Mouse (Mus musculus): ENCODE data around the gene Slc44a1. TPM values are rescaled to one million over a fixed set of nuclear protein-coding genes. Genes with fewer than 3 reads are reported as not detected.
A peak's percentile ranks its signal among the peaks of the same experiment; 100 is the strongest.

Gene Slc44a1
- polyA plus RNA-seq (2016; fragmentation: Nextera tagmentation; extraction: Ambion mirVana), result 21.4 and 22.0 TPM in 2 replicates

DNA sequence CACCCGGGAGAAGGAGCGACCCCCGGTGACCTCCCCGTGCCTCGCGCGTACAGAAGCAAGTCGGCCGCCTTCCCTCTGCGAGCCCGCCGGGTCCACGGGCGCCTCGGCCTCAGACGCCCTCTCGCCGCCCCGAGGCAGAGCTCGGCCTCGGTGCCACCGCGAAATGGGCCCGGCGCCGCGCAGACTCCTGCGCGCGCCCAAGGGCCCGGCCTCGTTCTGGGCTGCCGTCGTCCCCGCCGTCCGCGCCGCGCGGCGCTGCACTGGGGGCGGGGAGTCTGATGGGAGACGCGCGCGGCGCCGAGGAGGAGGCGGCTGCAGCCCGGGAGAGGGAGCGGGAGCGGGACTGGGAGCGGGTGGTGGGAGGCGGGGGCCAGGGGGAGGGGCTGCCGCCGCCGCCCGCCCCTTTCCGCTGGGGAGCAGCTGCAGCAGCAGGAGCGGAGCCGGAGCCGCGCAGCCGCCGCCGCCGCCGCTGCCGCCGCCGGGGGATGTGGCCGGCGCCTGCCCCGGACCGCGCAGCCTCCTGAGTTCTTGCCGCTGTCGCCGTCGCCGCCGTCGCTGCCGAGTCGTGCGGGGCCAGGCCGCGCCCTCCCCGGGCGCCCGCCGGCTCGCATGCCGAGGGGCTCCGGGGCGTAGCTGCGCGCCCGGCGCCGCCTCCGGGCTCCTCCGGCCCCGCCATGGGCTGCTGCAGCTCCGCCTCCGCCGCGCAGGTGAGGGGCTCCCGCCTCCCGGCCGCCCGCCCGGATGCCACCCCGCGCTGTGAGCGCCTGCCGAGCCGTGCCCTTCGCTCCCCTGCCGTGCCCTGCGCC, at the start of gene Slc44a1:
TSS of gene Slc44a1 (plus strand) at position 404 of the 806 bp plus-strand sequence.
- peaks cover 8% of the 10 kb centered on the region; the same call in 1 of the 2 replicates for H3K27me3 ChIP-seq
- H3K36me3 ChIP-seq, result no peaks in the 10 kb centered on the region
- peaks cover 25% of the 10 kb centered on the region for H3K4me1 ChIP-seq
- under 1% methylated on average over 86 of the region's 122 CpGs for WGBS
- H3K9me3 ChIP-seq (replicated peaks), result no peaks in the 10 kb centered on the region
- peak within 1 kb of the TSS; percentile 86 for H3K4me3 ChIP-seq
- H3K27ac ChIP-seq, result peak within 1 kb of the TSS; percentile 81
- H3K4me2 ChIP-seq (replicated peaks), result peak within 1 kb of the TSS; percentile 99
- peak; percentile 97 for ATAC-seq (ENCODE audit: low FRiP score)
- H3K9ac ChIP-seq, result peak within 1 kb of the TSS; percentile 80

- H3K4me1 ChIP-seq, result no peaks in the 10 kb centered on the region
- H3K27me3 ChIP-seq, result no peaks in the 10 kb centered on the region
- no peak overlapping the region for H3K27ac ChIP-seq
- H3K9me3 ChIP-seq (replicated peaks), result no peaks in the 10 kb centered on the region
- H3K36me3 ChIP-seq, result no peaks in the 10 kb centered on the region
- WGBS, result 86% methylated on average over 3 of the region's 3 CpGs
- H3K4me2 ChIP-seq (replicated peaks), result no peak overlapping the region
- no peak for ATAC-seq (ENCODE audit: low FRiP score)
- no peak overlapping the region for H3K4me3 ChIP-seq
- H3K9ac ChIP-seq, result no peak overlapping the region
These were observed 45.2 kb upstream of the Slc44a1 start for GRCm38 (mm10) chr4:53395002-53395401.

DNA sequence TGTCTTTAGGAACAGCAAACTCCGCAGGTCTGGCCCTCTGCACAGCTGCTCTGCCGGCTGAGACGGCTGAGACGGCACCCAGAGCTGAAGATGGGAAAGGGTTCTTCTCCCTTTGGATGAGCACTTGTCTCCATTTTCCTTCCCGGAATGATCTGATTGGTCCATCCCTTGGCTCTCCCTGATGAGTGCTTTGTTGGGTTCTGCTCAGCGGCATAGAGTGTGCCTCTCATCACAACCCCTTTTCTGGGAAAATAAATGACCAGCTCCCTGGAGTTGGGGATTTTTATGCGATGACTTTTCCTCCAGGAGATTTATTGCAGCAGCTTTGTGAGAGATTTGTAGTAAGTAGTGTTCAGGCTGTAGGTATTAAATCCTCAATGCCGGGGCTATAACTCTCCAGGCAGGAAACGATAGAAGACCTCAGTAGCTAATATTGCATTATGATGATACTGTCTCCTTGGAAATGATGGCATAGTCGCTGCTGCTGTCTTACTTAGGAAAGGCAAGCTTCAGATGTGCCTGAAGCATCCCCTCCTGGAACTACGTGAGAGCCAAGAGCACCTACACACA, 43.5 kb upstream of the Slc44a1 start:
- Histone ChIP-seq H3K36me3 (no peaks in the 10 kb centered on the region), H3K27me3 (no peaks in the 10 kb centered on the region), H3K4me1 (no peaks in the 10 kb centered on the region), H3K4me2 (replicated peaks) (no peak overlapping the region), H3K9ac (no peak overlapping the region), H3K9me3 (replicated peaks) (no peaks in the 10 kb centered on the region), H3K27ac (no peak overlapping the region), H3K4me3 (no peak overlapping the region)
- ATAC-seq (ENCODE audit: low FRiP score), result no peak
- 76% methylated on average over 11 of the region's 11 CpGs for WGBS

DNA sequence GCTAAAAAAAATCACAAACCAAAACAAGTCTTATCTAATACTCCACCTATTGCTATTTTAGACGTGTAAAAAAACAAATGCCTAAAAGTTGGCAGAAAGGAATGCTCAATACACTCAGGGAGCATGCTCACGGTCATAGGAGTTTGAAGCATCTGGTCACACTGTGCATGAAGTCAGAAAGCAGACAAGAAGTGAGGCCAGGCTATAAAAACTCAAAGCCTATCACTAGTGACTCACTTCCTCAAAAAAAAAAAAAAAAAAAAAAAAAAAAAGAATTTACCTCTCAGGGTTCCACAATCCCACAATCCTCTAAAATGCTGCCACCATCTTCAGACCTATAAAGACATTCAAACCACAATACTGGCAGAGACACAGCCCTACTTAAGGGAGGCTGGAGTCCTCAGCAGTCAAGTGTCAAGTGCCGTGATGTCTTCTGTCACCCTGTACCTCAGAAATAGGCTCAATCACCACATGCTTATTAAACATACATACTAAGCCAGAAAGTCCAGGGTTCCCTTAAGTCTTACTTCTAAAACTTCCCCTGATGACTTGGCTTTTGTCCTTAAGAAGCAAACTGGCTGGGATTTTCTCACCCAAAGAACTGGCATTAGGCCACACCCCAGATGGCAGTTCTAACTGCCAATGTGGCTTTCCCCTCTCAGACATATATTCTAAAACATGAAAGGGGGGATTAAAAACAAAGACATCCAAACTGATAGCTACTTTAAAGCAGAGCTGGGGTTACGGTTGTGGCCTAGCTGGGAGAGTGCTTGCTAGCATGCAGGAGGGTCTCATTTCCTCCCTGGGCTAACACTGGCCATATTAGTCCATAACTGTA, 42.7 kb upstream of the Slc44a1 start:
- no peak overlapping the region for H3K4me3 ChIP-seq
- H3K9me3 ChIP-seq (replicated peaks), result no peaks in the 10 kb centered on the region
- H3K4me2 ChIP-seq (replicated peaks), result no peak overlapping the region
- WGBS, result 81% methylated on average over 4 of the region's 4 CpGs
- no peak overlapping the region for H3K9ac ChIP-seq
- ATAC-seq (ENCODE audit: low FRiP score), result no peak
- H3K36me3 ChIP-seq, result no peaks in the 10 kb centered on the region
- H3K27me3 ChIP-seq, result no peaks in the 10 kb centered on the region
- no peak overlapping the region for H3K27ac ChIP-seq
- H3K4me1 ChIP-seq, result no peaks in the 10 kb centered on the region

DNA sequence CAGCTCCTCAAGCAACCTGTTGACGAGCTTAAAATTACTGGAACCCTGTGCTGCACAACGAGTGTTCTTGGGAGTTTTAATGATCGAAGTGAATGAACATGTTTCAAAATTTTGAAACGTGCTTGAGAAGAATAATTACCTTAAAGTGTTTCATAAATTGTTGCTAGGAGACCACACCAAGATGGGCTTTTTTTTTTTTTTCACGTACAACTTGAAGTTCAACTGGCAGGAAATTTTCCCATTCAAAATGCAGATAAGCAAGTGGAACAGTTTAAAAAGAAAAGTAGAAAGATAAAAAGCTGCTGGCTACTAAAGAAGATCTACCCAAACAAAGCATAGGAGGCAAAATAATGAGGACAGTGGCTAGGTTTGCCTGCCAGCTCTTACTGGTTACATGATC, 41.7 kb upstream of the Slc44a1 start:
- 76% methylated on average over 5 of the region's 5 CpGs for WGBS
- Histone ChIP-seq H3K27ac (no peak overlapping the region), H3K9ac (no peak overlapping the region), H3K36me3 (no peaks in the 10 kb centered on the region), H3K27me3 (no peaks in the 10 kb centered on the region), H3K4me1 (no peaks in the 10 kb centered on the region), H3K4me3 (no peak overlapping the region), H3K4me2 (replicated peaks) (no peak overlapping the region), H3K9me3 (replicated peaks) (no peaks in the 10 kb centered on the region)
- no peak for ATAC-seq (ENCODE audit: low FRiP score)

DNA sequence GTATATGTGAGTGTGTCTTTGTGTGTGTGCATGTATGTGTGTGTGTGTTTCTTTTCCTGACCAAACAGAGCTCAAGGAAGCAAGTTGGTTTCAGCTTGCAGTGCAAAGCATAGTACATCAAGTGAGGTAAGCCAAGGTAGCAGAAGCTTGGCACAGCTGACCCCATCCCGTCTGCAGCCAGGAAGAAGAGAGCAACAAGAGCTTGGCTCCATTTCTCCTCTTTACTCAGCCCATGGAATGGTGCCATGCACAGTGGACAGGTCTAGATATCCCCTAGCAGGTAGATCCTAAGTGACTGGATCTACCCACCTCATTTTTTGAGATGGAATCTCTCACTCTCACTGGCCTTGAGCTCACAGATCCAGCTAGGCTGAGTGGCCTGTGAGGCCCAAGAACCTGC, 40.8 kb upstream of the Slc44a1 start:
- Histone ChIP-seq H3K9ac (no peak overlapping the region), H3K4me3 (no peak overlapping the region), H3K36me3 (no peaks in the 10 kb centered on the region), H3K27me3 (no peaks in the 10 kb centered on the region), H3K27ac (no peak overlapping the region), H3K4me2 (replicated peaks) (no peak overlapping the region), H3K9me3 (replicated peaks) (no peaks in the 10 kb centered on the region), H3K4me1 (no peaks in the 10 kb centered on the region)
- no peak for ATAC-seq (ENCODE audit: low FRiP score)
- 61% methylated on average over 1 of the region's 1 CpGs for WGBS

- Histone ChIP-seq H3K4me3 (no peak overlapping the region), H3K9ac (no peak overlapping the region), H3K27me3 (no peaks in the 10 kb centered on the region), H3K9me3 (replicated peaks) (no peaks in the 10 kb centered on the region), H3K4me2 (replicated peaks) (no peak overlapping the region), H3K27ac (no peak overlapping the region), H3K36me3 (no peaks in the 10 kb centered on the region), H3K4me1 (no peaks in the 10 kb centered on the region)
- WGBS, result 94% methylated on average over 12 of the region's 12 CpGs
- no peak for ATAC-seq (ENCODE audit: low FRiP score)
These were observed 36.8 kb upstream of the Slc44a1 start for GRCm38 (mm10) chr4:53403386-53403785.

DNA sequence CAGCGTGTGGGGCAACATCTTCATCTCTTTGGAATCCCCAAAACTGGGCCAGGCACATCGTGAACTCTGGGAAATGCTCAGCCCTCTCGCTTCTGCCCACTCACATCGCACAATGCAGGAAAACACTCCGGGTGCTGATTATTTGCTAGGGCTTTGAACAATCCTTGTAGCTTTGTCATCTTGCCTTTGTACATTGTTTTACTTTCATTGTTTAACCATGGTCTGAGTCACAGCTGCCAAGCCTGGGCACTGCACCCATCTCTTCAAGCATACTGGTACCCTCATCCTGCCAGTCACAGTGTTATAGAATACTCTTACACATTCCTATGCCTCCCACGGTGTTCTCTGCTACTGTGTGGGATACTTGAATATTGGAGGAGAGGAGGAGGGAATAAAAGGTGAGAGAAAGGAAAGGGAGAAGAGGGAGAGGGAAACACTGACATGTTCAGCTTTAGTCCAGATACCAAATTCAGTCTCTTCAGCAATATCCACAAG, 35.7 kb upstream of the Slc44a1 start:
- Histone ChIP-seq H3K4me3 (no peak overlapping the region), H3K9me3 (replicated peaks) (no peaks in the 10 kb centered on the region), H3K36me3 (no peaks in the 10 kb centered on the region), H3K9ac (no peak overlapping the region), H3K4me2 (replicated peaks) (no peak overlapping the region), H3K4me1 (no peaks in the 10 kb centered on the region), H3K27me3 (no peaks in the 10 kb centered on the region), H3K27ac (no peak overlapping the region)
- 89% methylated on average over 6 of the region's 6 CpGs for WGBS
- ATAC-seq (ENCODE audit: low FRiP score), result no peak

- no peak overlapping the region for H3K9ac ChIP-seq
- H3K27me3 ChIP-seq, result no peaks in the 10 kb centered on the region
- no peak for ATAC-seq (ENCODE audit: low FRiP score)
- no peak overlapping the region for H3K27ac ChIP-seq
- no peaks in the 10 kb centered on the region for H3K9me3 ChIP-seq (replicated peaks)
- H3K4me2 ChIP-seq (replicated peaks), result no peak overlapping the region
- H3K4me3 ChIP-seq, result no peak overlapping the region
- no peaks in the 10 kb centered on the region for H3K36me3 ChIP-seq
- H3K4me1 ChIP-seq, result no peaks in the 10 kb centered on the region
These were observed 33.3 kb upstream of the Slc44a1 start for GRCm38 (mm10) chr4:53406866-53407265.

- no peak overlapping the region for H3K4me2 ChIP-seq (replicated peaks)
- no peak overlapping the region for H3K4me3 ChIP-seq
- no peaks in the 10 kb centered on the region for H3K4me1 ChIP-seq
- H3K36me3 ChIP-seq, result no peaks in the 10 kb centered on the region
- H3K27me3 ChIP-seq, result no peaks in the 10 kb centered on the region
- ATAC-seq (ENCODE audit: low FRiP score), result no peak
- H3K9me3 ChIP-seq (replicated peaks), result no peaks in the 10 kb centered on the region
- no peak overlapping the region for H3K9ac ChIP-seq
- no peak overlapping the region for H3K27ac ChIP-seq
- WGBS, result 84% methylated on average over 8 of the region's 8 CpGs
These were observed 31.4 kb upstream of the Slc44a1 start for GRCm38 (mm10) chr4:53408821-53409220.

GRCm38 (mm10) chr4:53409526-53410085, 30.6 kb upstream of the Slc44a1 start:
- Histone ChIP-seq H3K4me1 (no peaks in the 10 kb centered on the region), H3K36me3 (no peaks in the 10 kb centered on the region), H3K9me3 (replicated peaks) (no peaks in the 10 kb centered on the region), H3K27me3 (no peaks in the 10 kb centered on the region), H3K9ac (no peak overlapping the region), H3K4me3 (no peak overlapping the region), H3K27ac (no peak overlapping the region), H3K4me2 (replicated peaks) (no peak overlapping the region)
- WGBS, result 39% methylated on average over 5 of the region's 5 CpGs
- no peak for ATAC-seq (ENCODE audit: low FRiP score)

DNA sequence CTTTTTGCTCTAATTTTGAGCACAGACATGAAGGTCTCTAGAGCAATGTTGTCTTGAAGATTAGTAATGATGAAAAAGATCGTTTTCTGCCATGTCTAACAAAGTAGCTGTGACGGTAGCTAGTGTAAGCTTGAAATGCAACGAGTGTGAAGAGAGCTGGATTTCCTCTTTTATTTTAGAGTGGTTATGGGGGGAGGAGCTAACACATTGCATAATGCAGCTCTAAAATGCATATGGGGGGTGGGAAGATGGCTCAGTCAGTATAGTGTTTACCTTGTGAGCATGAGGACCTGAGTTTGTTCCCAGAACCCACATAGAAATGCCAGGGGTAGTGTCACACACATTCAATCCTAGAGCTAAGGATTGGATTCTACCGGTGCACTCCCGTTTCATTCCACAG, 29.5 kb upstream of the Slc44a1 start:
- no peak for ATAC-seq (ENCODE audit: low FRiP score)
- H3K27ac ChIP-seq, result no peak overlapping the region
- H3K36me3 ChIP-seq, result no peaks in the 10 kb centered on the region
- H3K9ac ChIP-seq, result no peak overlapping the region
- H3K27me3 ChIP-seq, result no peaks in the 10 kb centered on the region
- H3K4me1 ChIP-seq, result no peaks in the 10 kb centered on the region
- no peak overlapping the region for H3K4me3 ChIP-seq
- WGBS, result 88% methylated on average over 5 of the region's 5 CpGs
- no peaks in the 10 kb centered on the region for H3K9me3 ChIP-seq (replicated peaks)
- H3K4me2 ChIP-seq (replicated peaks), result no peak overlapping the region
